Mouse (Mus musculus) erythroid progenitor cell, adult 5-6 weeks (primary cell): ENCODE results near the gene Ccl1. TPM values are rescaled to one million over a fixed set of nuclear protein-coding genes. Genes with fewer than 3 reads are reported as not detected.

Source experiments
- ATAC-seq: replicated peaks from 2 replicates; pipeline ENCODE4 v1.8.0; 2016; ENCODE audit warnings: moderate number of reproducible peaks, mild to moderate bottlenecking, moderate TSS enrichment, inconsistent platforms; ENCODE audit not compliant: poor library complexity, low FRiP score, severe bottlenecking
- total RNA-seq, 2 experiments: library from RNA; stranded (forward) in 1 of 2; stranded (reverse) in 1 of 2; fragments of 150-400 nt in 1 of 2; fragments of 186-747, 209-891 nt in 1 of 2; gene quantifications; 2 replicates each; pipeline versions ENCODE4 v1.2.3 to v1.2.4; 2015 to 2017; ENCODE audit warnings: low replicate concordance in 2 of 2

Gene Ccl1
- total RNA-seq, 2 experiments from 2014 or later: not detected

- no peak for ATAC-seq
Observed at GRCm38 (mm10) chr11:82214405-82214804, 91.1 kb downstream of the Ccl1 start.

- no peak for ATAC-seq
Observed at GRCm38 (mm10) chr11:82206960-82207488, 98.5 kb downstream of the Ccl1 start.

- ATAC-seq: no peak
Observed at GRCm38 (mm10) chr11:82205221-82205620, 100.3 kb downstream of the Ccl1 start.

- ATAC-seq: no peak
Observed at GRCm38 (mm10) chr11:82203706-82204105, 101.8 kb downstream of the Ccl1 start.

- ATAC-seq: no peak
Observed at GRCm38 (mm10) chr11:82197774-82198173, 107.7 kb downstream of the Ccl1 start.

- no peak for ATAC-seq
Observed at GRCm38 (mm10) chr11:82194980-82195379, 110.5 kb downstream of the Ccl1 start.

GRCm38 (mm10) chr11:82193826-82194225, 111.7 kb downstream of the Ccl1 start:
- ATAC-seq: no peak

GRCm38 (mm10) chr11:82189782-82190563, 115.5 kb downstream of the Ccl1 start:
- ATAC-seq: no peak

- ATAC-seq: no peak
Observed at GRCm38 (mm10) chr11:82185684-82186083, 119.8 kb downstream of the Ccl1 start.

GRCm38 (mm10) chr11:82183281-82183935, 122.1 kb downstream of the Ccl1 start:
- ATAC-seq: no peak

- ATAC-seq: no peak
Observed at GRCm38 (mm10) chr11:82182401-82182800, 123.1 kb downstream of the Ccl1 start.

GRCm38 (mm10) chr11:82181331-82181730, 124.2 kb downstream of the Ccl1 start:
- ATAC-seq: no peak

- ATAC-seq: no peak
Observed at GRCm38 (mm10) chr11:82178161-82178560, 127.3 kb downstream of the Ccl1 start.

- ATAC-seq: no peak
Observed at GRCm38 (mm10) chr11:82177711-82178110, 127.8 kb downstream of the Ccl1 start.

- peak; percentile 46; the same call in 1 of the 2 replicates for ATAC-seq
Observed at GRCm38 (mm10) chr11:82174794-82175193, 130.7 kb downstream of the Ccl1 start.

- no peak for ATAC-seq
Observed at GRCm38 (mm10) chr11:82173491-82173890, 132.0 kb downstream of the Ccl1 start.

- ATAC-seq: no peak
Observed at GRCm38 (mm10) chr11:82171316-82172071, 134.0 kb downstream of the Ccl1 start.

GRCm38 (mm10) chr11:82169456-82169855, 136.0 kb downstream of the Ccl1 start:
- no peak for ATAC-seq

- ATAC-seq: no peak
Observed at GRCm38 (mm10) chr11:82168308-82168707, 137.2 kb downstream of the Ccl1 start.

GRCm38 (mm10) chr11:82163285-82163684, 142.2 kb downstream of the Ccl1 start:
- no peak for ATAC-seq
